Mouse (Mus musculus): ENCODE measurements around the gene Plcd1.

- TF ChIP-seq CTCF (IDR thresholded peaks at IDR 0.05; ENCODE audit: control insufficient read depth, insufficient read depth, low read length) (no peak), POLR2A (IDR thresholded peaks at IDR 0.05; ENCODE audit: borderline replicate concordance, control insufficient read depth, low read depth, low read length) (no peak)
Measured at GRCm38 (mm10) chr9:119051158-119051557, 42.1 kb downstream of the Plcd1 start.
